Mouse (Mus musculus) liver, embryonic 14.5 days (tissue): ENCODE data around the gene Ttc39d. TPM values are rescaled to one million over a fixed set of nuclear protein-coding genes. Genes with fewer than 3 reads are reported as not detected.
"Not testable (repeated sequence)": the region's sequence is repeated elsewhere in the genome, so short reads cannot be mapped to it uniquely, and the experiment has no call there.

Source experiments
- ATAC-seq: fragments of 200-750 bp; cut with Nextera tagmentation; 2 replicates; pipeline ENCODE4 v1.8.0; 2017; ENCODE audit warnings: moderate number of reproducible peaks, mild to moderate bottlenecking, moderate library complexity; ENCODE audit not compliant: insufficient read depth
- DNase-seq, 3 experiments: peaks; one replicate each; pipeline ENCODE4 v3.0.0-alpha.2; 2012 to 2013; ENCODE audit warnings: low read depth in 3 of 3, low spot score in 3 of 3
- H3K27ac ChIP-seq: fragments of 300-500 bp; sonication (generic); 2 replicates; pipeline ENCODE4 v1.5.1; 2014; ENCODE audit warnings: moderate library complexity, mild to moderate bottlenecking, control low read depth, inconsistent platforms
- H3K27me3 ChIP-seq: fragments of 300-500 bp; sonication (generic); 2 replicates; pipeline ENCODE4 v1.6.1; 2014; ENCODE audit warnings: mild to moderate bottlenecking, low read length, moderate library complexity; ENCODE audit not compliant: control insufficient read depth, insufficient read depth
- H3K36me3 ChIP-seq: fragments of 300-500 bp; sonication (generic); replicated peaks from 2 replicates; pipeline ENCODE4 v1.6.1; 2014; ENCODE audit warnings: low read depth; ENCODE audit not compliant: control insufficient read depth, insufficient read depth
- H3K4me1 ChIP-seq, 2 experiments: fragments of 200-500 bp in 1 of 2; fragments of 300-500 bp in 1 of 2; sonication (generic) in 1 of 2; replicated peaks; 2 replicates each; pipeline ENCODE4 v1.6.1; 2012 to 2014; ENCODE audit warnings: antibody characterized with exemption in 1 of 2, inconsistent platforms in 1 of 2, low read length in 1 of 2; ENCODE audit not compliant: control insufficient read depth in 2 of 2, insufficient read depth in 2 of 2
- H3K4me2 ChIP-seq: fragments of 300-500 bp; sonication (generic); 2 replicates; pipeline ENCODE4 v1.6.1; 2014; ENCODE audit warnings: low read depth, mild to moderate bottlenecking, control low read depth, moderate library complexity
- H3K4me3 ChIP-seq, 2 experiments: fragments of 200-500 bp in 1 of 2; fragments of 300-500 bp in 1 of 2; sonication (generic) in 1 of 2; 2 replicates each; pipeline ENCODE4 v1.5.1; 2012 to 2014; ENCODE audit warnings: low read depth in 2 of 2, low read length in 2 of 2, mild to moderate bottlenecking in 2 of 2, control low read depth in 1 of 2, inconsistent platforms in 1 of 2, moderate library complexity in 1 of 2; ENCODE audit not compliant: insufficient read depth in 1 of 2
- H3K9ac ChIP-seq: fragments of 300-500 bp; sonication (generic); replicated peaks from 2 replicates; pipeline ENCODE4 v1.6.1; 2014; ENCODE audit warnings: mild to moderate bottlenecking, control low read depth, moderate library complexity
- H3K9me3 ChIP-seq: fragments of 300-500 bp; sonication (generic); 2 replicates; pipeline ENCODE4 v1.6.1; 2016; ENCODE audit warnings: low read length, mixed read lengths; ENCODE audit not compliant: control insufficient read depth
- CTCF ChIP-seq: IDR thresholded peaks from 2 replicates; pipeline ENCODE4 v1.5.1; 2016; ENCODE audit warnings: antibody characterized with exemption, low read depth, control low read depth
- EP300 ChIP-seq: IDR thresholded peaks from 2 replicates; pipeline ENCODE4 v1.6.1; 2016; ENCODE audit warnings: antibody characterized with exemption, low read depth
- WGBS: fragments of 180-500 bp; shearing (Covaris S2); extraction: QIAGEN DNeasy Blood & Tissue Kit; methylation state at CpG from one replicate; pipeline ENCODE4 v1.1.7; 2014; ENCODE audit not compliant: insufficient replicate concordance; 5-methylcytosine and 5-hydroxymethylcytosine counted together
- polyA plus RNA-seq, 2 experiments: library from polyadenylated mRNA; depleted of rRNA in 1 of 2; stranded (reverse) in 1 of 2; unstranded in 1 of 2; fragments of >200 nt; fragmentation: Nextera tagmentation in 1 of 2; extraction: Ambion mirVana in 1 of 2; gene quantifications; 2 replicates each; pipeline versions ENCODE4 v1.2.1 to v1.2.3; 2012 to 2014

The Ttc39d gene
- polyA plus RNA-seq, 2 experiments, result 0.02 TPM; not detected in 1

DNA sequence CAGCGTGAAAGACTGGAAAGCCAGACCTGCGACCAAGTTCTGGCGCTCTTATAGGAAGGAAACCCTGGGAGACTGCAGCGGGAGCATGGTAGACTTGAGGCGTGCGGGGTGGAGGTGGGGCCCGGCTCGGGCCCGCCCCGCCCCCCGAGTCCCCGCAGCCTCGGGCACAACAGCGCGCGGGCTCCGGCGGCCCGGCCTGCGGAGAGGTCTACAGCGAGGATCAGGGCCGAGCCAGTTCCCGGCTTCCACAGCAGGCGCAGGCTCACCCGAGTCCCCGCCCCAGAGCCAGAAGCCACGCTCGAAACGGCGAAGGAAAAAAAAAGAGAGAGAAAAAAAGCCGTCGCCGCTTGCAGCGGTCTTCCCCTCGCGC is 974 bp upstream of the Ttc39d start:
- peaks cover 0 to 10% of the 10 kb centered on the region in 2 experiments; a peak in 2 of 4 replicates for H3K4me1 ChIP-seq
- TF ChIP-seq CTCF, result no peak
- TF ChIP-seq EP300, result no peak

DNA sequence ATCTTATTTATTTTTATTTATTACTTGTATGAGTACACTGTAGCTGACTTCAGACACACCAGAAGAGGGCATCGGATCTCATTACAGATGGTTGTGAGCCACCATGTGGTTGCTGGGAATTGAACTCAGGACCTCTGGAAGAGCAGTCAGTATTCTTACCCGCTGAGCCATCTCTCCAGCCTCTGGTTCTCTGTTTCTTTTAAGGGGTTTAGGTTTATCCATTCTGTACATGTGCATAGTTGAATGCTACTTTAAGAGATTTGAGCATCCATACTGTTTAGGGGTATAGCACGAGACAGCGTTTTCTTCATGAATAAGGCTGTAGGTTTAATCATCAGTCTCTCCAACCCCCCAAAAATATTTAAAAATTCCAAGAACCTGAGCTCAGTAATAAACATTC is 6.7 kb downstream of the Ttc39d start:
- H3K4me2 ChIP-seq, H3K4me1 ChIP-seq, H3K4me3 ChIP-seq, H3K36me3 ChIP-seq, H3K27ac ChIP-seq, H3K27me3 ChIP-seq, H3K9ac ChIP-seq, ATAC-seq, H3K9me3 ChIP-seq, DNase-seq: not testable (repeated sequence)
- 79% methylated on average over 4 of the region's 4 CpGs for WGBS

More for the DNA sequence above, 974 bp upstream of the Ttc39d start:
- Histone ChIP-seq H3K36me3 (peaks cover 44% of the 10 kb centered on the region), H3K9ac (peak overlapping the region; percentile 93), H3K9me3 (no peaks in the 10 kb centered on the region), H3K27me3 (no peaks in the 10 kb centered on the region), H3K27ac (peak overlapping the region; percentile 79), H3K4me3 (peak overlapping the region; percentile 75 to 91), H3K4me2 (peak overlapping the region; percentile 98)
- WGBS, result under 1% methylated on average over 36 of the region's 36 CpGs
- DNase-seq (peak in 1 of 3 experiments; percentile 31), ATAC-seq (peak; percentile 60)

DNA sequence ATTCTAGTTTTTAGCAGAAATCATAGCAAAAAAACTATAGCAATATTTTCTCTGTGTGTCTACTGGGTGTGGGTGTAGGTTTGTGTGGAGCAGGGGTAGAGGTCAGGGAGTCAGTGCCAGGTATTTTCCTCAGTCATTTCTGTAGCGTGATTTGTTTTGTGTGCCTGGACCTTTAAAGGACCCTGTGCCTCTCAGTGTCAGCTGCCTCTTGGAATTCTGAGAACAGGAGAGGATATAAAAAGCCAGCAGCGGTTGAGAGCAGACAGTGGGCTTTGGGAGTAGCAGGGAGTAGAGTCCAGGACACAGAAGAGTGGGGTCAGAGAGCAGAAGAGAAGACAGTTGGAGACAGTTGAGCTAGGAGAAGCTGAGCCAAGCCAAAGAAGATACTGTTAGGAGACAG is 12.9 kb downstream of the Ttc39d start:
- Histone ChIP-seq H3K4me2 (no peak overlapping the region), H3K9ac (no peak overlapping the region), H3K27me3 (no peaks in the 10 kb centered on the region), H3K4me3 (no peak overlapping the region), H3K9me3 (no peaks in the 10 kb centered on the region), H3K4me1 (peaks cover 3 to 8% of the 10 kb centered on the region in 2 experiments; a peak in 3 of 4 replicates), H3K36me3 (no peaks in the 10 kb centered on the region), H3K27ac (no peak overlapping the region)
- DNase-seq (no peak), ATAC-seq (no peak)
- TF ChIP-seq EP300 (no peak), CTCF (no peak)
- WGBS, result 71% methylated on average over 2 of the region's 2 CpGs

DNA sequence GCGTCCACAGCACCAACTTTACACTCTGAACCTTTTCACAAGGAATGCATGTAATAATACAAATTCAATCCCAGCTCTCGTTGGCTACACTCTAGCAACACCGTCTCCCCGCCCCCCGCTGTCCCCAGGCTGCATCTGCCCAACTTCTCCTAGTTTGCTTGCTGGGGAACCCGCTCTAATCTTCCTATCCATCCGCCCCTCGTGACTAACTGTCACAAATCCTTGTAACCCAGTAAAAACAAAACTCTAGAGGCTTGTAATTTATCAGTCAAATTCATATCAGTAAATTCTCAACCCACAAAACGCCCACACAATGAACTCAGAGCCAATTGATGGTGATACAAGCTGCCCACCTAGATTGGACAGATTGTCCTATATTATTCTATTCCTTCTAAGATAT is 13.9 kb downstream of the Ttc39d start:
- DNase-seq (no peak), ATAC-seq (no peak)
- H3K4me2 ChIP-seq, result no peak overlapping the region
- H3K27ac ChIP-seq, result no peak overlapping the region
- no peak overlapping the region for H3K4me3 ChIP-seq
- H3K9me3 ChIP-seq, result no peaks in the 10 kb centered on the region
- TF ChIP-seq CTCF (no peak), EP300 (no peak)
- no peak overlapping the region for H3K9ac ChIP-seq
- whole genome bisulfite sequencing, result 31% methylated on average over 9 of the region's 9 CpGs
- peaks cover 7 to 8% of the 10 kb centered on the region in 2 experiments; a peak in 3 of 4 replicates for H3K4me1 ChIP-seq
- H3K27me3 ChIP-seq, result no peaks in the 10 kb centered on the region
- H3K36me3 ChIP-seq, result no peaks in the 10 kb centered on the region

DNA sequence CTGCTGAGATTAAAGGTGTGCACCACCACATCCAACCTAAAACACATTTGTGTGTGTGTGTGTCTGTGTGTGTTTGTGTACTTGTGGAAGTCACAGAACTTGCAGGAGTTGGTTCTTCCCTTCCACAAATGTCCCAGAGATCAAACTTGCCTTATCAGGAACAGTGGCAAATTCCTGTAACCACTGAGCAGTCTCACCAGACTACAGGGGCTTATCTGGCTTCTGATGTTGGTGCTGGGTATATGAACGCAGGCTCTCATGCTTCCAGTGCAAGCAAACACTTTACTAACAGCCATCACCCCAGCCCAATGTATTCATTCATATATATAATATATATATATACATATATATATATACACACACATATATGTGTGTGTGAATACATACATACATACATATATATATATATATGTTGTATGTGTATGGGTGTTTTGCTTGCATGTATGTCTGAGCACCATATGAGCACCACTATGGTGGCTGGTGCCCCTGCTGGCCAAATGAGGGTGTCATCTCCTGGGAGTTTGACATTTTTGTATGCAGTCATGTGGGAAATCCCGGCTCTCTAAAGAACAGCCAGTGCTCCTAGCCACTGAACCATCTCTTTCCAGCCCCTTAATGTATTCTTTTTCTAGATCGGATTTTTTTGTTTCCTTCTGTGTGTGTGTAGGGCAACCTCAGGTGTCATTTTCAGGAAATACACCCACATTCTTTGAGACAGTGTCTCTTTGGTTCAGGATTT is 14.8 kb downstream of the Ttc39d start:
- Histone ChIP-seq H3K27ac (no peak overlapping the region), H3K4me3 (no peak overlapping the region), H3K9ac (no peak overlapping the region), H3K4me2 (no peak overlapping the region), H3K36me3 (no peaks in the 10 kb centered on the region), H3K4me1 (peaks cover 7 to 8% of the 10 kb centered on the region in 2 experiments; a peak in 3 of 4 replicates), H3K27me3 (no peaks in the 10 kb centered on the region), H3K9me3 (no peaks in the 10 kb centered on the region)
- ATAC-seq (no peak), DNase-seq (peak in 1 of 3 experiments; percentile 30)
- TF ChIP-seq CTCF (peak; percentile 58), EP300 (no peak)
- WGBS, result 42% methylated on average over 3 of the region's 3 CpGs
